In genomic region chr12:33153850-33154249, GRCm38 (mm10) we compare ENCODE assay signal across 31 mouse cellular contexts. TPM values are rescaled to one million over a fixed set of nuclear protein-coding genes. Genes with fewer than 3 reads are reported as not detected.
A peak's percentile ranks its signal among the peaks of the same experiment; 100 is the strongest.
DNase-seq lines count a peak whose midpoint lies in the region; ATAC-seq and TF ChIP-seq lines count a peak whose summit lies in the region.
"Had no signal": no experiment of that assay in that cellular context is flagged by ENCODE, and none has a peak within 500 bp of the region (broad histone marks: within the 10 kb centered on the region; RNA-seq: fewer than 3 reads in every experiment).

No protein-coding gene starts in this region.

- no peak overlapping the region; the same call in 1 of the 2 replicates for H3K4me3 ChIP-seq in G1E (ENCODE audit: low read depth, low read length)
- no peak overlapping the region for H3K4me3 ChIP-seq in liver, embryonic 13.5 days (replicated peaks)
- H3K4me3 ChIP-seq in kidney, embryonic 14.5 days (ENCODE audit: low read length), result no peak overlapping the region
- H3K4me3 ChIP-seq: embryonic facial prominence, embryonic 12.5 days; hindbrain, embryonic 12.5 days; intestine, embryonic 15.5 days; limb, embryonic 13.5 days; midbrain, embryonic 10.5 days had no signal

- 35% methylated on average over 3 of the region's 3 CpGs for WGBS in liver, embryonic 13.5 days (ENCODE audit: insufficient replicate concordance)
- WGBS in kidney, embryonic 14.5 days, result 87% methylated on average over 3 of the region's 3 CpGs

- no peaks in the 10 kb centered on the region for H3K27me3 ChIP-seq in G1E (ENCODE audit: insufficient read depth, low read length)
- no peaks in the 10 kb centered on the region for H3K27me3 ChIP-seq in liver, embryonic 13.5 days
- no peaks in the 10 kb centered on the region for H3K27me3 ChIP-seq in kidney, embryonic 14.5 days (ENCODE audit: control insufficient read depth, insufficient read depth, low read length)
- H3K27me3 ChIP-seq: embryonic facial prominence, embryonic 12.5 days; hindbrain, embryonic 12.5 days; intestine, embryonic 15.5 days; limb, embryonic 13.5 days had no signal

- peak; percentile 58 for ATAC-seq in G1E (ENCODE audit: extremely low read depth, insufficient number of reproducible peaks, low FRiP score, poor library complexity, severe bottlenecking)
- ATAC-seq in erythroblast, adult 5-6 weeks (replicated peaks; ENCODE audit: low FRiP score, poor library complexity, severe bottlenecking), result peak; percentile 60
- ATAC-seq in liver, embryonic 13.5 days (ENCODE audit: low read depth), result peak; percentile 88
- ATAC-seq in megakaryocyte progenitor cell, adult 5-6 weeks (replicated peaks; ENCODE audit: poor library complexity), result peak; percentile 68
- no peak for ATAC-seq in kidney, embryonic 14.5 days (ENCODE audit: low FRiP score, low TSS enrichment)
- ATAC-seq: activated CD4-positive, CD25-positive, alpha-beta regulatory T cell, adult 4 months; forebrain, embryonic 16.5 days; hindbrain, postnatal 0 days; intestine, embryonic 15.5 days; midbrain, embryonic 16.5 days had no signal

- intact Hi-C loops in left cerebral cortex, postnatal 25 days (cut with DNase I), result no loop called here

- H3K27ac ChIP-seq in liver, embryonic 13.5 days, result peak overlapping the region; percentile 68
- H3K27ac ChIP-seq in kidney, embryonic 14.5 days (ENCODE audit: low read depth, low read length), result no peak overlapping the region
- H3K27ac ChIP-seq: embryonic facial prominence, embryonic 12.5 days; hindbrain, embryonic 12.5 days; hindbrain, postnatal 0 days; intestine, embryonic 15.5 days; limb, embryonic 13.5 days; macrophage; midbrain, embryonic 10.5 days had no signal

- H3K36me3 ChIP-seq in G1E (replicated peaks), result peaks cover 67% of the 10 kb centered on the region
- H3K36me3 ChIP-seq in liver, embryonic 13.5 days, result peaks cover 4% of the 10 kb centered on the region; the same call in 1 of the 2 replicates
- H3K36me3 ChIP-seq in kidney, embryonic 14.5 days (ENCODE audit: control insufficient read depth, insufficient read depth, low read length), result peaks cover 3% of the 10 kb centered on the region; the same call in 1 of the 2 replicates
- H3K36me3 ChIP-seq: embryonic facial prominence, embryonic 12.5 days; intestine, embryonic 15.5 days had no signal

- peaks cover 76% of the 10 kb centered on the region for H3K4me1 ChIP-seq in G1E (ENCODE audit: insufficient read depth, low read depth, low read length)
- H3K4me1 ChIP-seq in liver, embryonic 13.5 days (replicated peaks), result peaks cover 66% of the 10 kb centered on the region
- H3K4me1 ChIP-seq in kidney, embryonic 14.5 days (ENCODE audit: control insufficient read depth, insufficient read depth, low read length), result peaks cover 1% of the 10 kb centered on the region; the same call in 1 of the 2 replicates

- no peaks in the 10 kb centered on the region for H3K9me3 ChIP-seq in G1E (replicated peaks)
- H3K9me3 ChIP-seq in liver, embryonic 13.5 days (replicated peaks), result no peaks in the 10 kb centered on the region
- H3K9me3 ChIP-seq in kidney, embryonic 14.5 days (ENCODE audit: control insufficient read depth, low read length), result no peaks in the 10 kb centered on the region
- H3K9me3 ChIP-seq: embryonic facial prominence, embryonic 12.5 days; hindbrain, embryonic 12.5 days; intestine, embryonic 15.5 days; limb, embryonic 13.5 days; midbrain, embryonic 10.5 days had no signal

- DNase-seq in G1E (ENCODE audit: low spot score), result peak; percentile 50
- no peak for DNase-seq in liver, embryonic 13.5 days
- DNase-seq in layer of hippocampus, postnatal 25 days (ENCODE audit: extremely low spot score in 1 of 2, low spot score in 1 of 2), result no peak
- no peak for DNase-seq in left cerebral cortex, postnatal 25 days (ENCODE audit: low spot score in 2 of 2)
- DNase-seq: adrenal gland, adult 2 months; cerebellum, adult 8-10 months; cerebellum, postnatal 25 days; embryo, embryonic 11 days; gastrocnemius, postnatal 10 days; kidney, adult 9 months; kidney, postnatal 14 days; layer of hippocampus, adult 9-11 months; lung, adult 2 months; lung, postnatal 10 days; right cerebral cortex, adult 18-20 months; spleen, adult 18-20 months; thymus, adult 2 months; thymus, postnatal 36 days had no signal

- H3K9ac ChIP-seq in liver, embryonic 13.5 days, result peak overlapping the region; percentile 55; the same call in 1 of the 2 replicates
- no peak overlapping the region for H3K9ac ChIP-seq in kidney, embryonic 14.5 days (ENCODE audit: low read depth, low read length)
- H3K9ac ChIP-seq: embryonic facial prominence, embryonic 12.5 days; hindbrain, embryonic 12.5 days; intestine, embryonic 15.5 days; limb, embryonic 13.5 days had no signal

- H3K4me2 ChIP-seq in liver, embryonic 13.5 days, result peak overlapping the region; percentile 53
- no peak overlapping the region for H3K4me2 ChIP-seq in kidney, embryonic 14.5 days (replicated peaks; ENCODE audit: low read depth, low read length)
- H3K4me2 ChIP-seq: embryonic facial prominence, embryonic 12.5 days; hindbrain, embryonic 12.5 days; intestine, embryonic 15.5 days; limb, embryonic 13.5 days had no signal

- TF ChIP-seq CTCF in G1E (IDR thresholded peaks at IDR 0.05; ENCODE audit: low read depth, low read length), result no peak

RNA-seq across cellular contexts. Expression of gene Atxn7l1, which starts 6.4 kb away (rescaled TPM):
- total RNA-seq in G1E (2014; fragmentation: Nextera tagmentation), result 245 and 282 TPM in 2 replicates
- 51.1 and 56.6 TPM in 2 replicates for total RNA-seq in G1E (2017)
- 51.0 and 52.2 TPM in 2 replicates for polyA plus RNA-seq in G1E (2012)
- 179 and 188 TPM in 2 replicates for total RNA-seq in erythroblast, adult 5-6 weeks (2015; ENCODE audit: low replicate concordance)
- 105 and 131 TPM in 2 replicates for total RNA-seq in erythroblast, adult 5-6 weeks (2017; ENCODE audit: low replicate concordance)
- polyA plus RNA-seq in liver, embryonic 13.5 days (2015; fragmentation: Nextera tagmentation; extraction: Ambion mirVana), result 9.0 and 15.2 TPM in 2 replicates
- 71.1 and 96.1 TPM in 2 replicates for total RNA-seq in megakaryocyte progenitor cell, adult 5-6 weeks (2015)
- 33.1 and 37.4 TPM in 2 replicates for total RNA-seq in megakaryocyte progenitor cell, adult 5-6 weeks (2017)
- total RNA-seq in layer of hippocampus, postnatal 25 days (2021), result 10 to 100 TPM; 47.3 to 56.3 TPM
- 14.3 and 16.5 TPM in 2 replicates for polyA plus RNA-seq in kidney, embryonic 14.5 days (2014; fragmentation: Nextera tagmentation; extraction: Ambion mirVana)
- 10 to 100 TPM; 56.8 to 60.8 TPM for total RNA-seq in left cerebral cortex, postnatal 25 days (2021)
